Mouse (Mus musculus) midbrain, embryonic 11.5 days (tissue): ENCODE results near the gene Sytl3. TPM values are rescaled to one million over a fixed set of nuclear protein-coding genes. Genes with fewer than 3 reads are reported as not detected.
"Not testable (repeated sequence)": the region's sequence is repeated elsewhere in the genome, so short reads cannot be mapped to it uniquely, and the experiment has no call there.

Experiments used
- ATAC-seq: fragments of 200-750 bp; cut with Nextera tagmentation; 2 replicates; pipeline ENCODE4 v1.8.0; 2017; ENCODE audit warnings: moderate TSS enrichment, moderate library complexity; ENCODE audit not compliant: low FRiP score
- DNase-seq: peaks from one replicate; pipeline ENCODE4 v3.0.0; 2015; ENCODE audit warnings: low spot score; ENCODE audit errors: missing footprints
- H3K27ac ChIP-seq: fragments of 300-500 bp; sonication (generic); 2 replicates; pipeline ENCODE4 v1.5.1; 2014; ENCODE audit warnings: low read depth, low read length
- H3K27me3 ChIP-seq: fragments of 300-500 bp; sonication (generic); 2 replicates; pipeline ENCODE4 v1.6.1; 2014; ENCODE audit warnings: mild to moderate bottlenecking, low read length, moderate library complexity, mixed read lengths; ENCODE audit not compliant: control insufficient read depth, insufficient read depth
- H3K36me3 ChIP-seq: fragments of 300-500 bp; sonication (generic); 2 replicates; pipeline ENCODE4 v1.6.1; 2014; ENCODE audit warnings: mild to moderate bottlenecking, low read length, moderate library complexity, mixed read lengths; ENCODE audit not compliant: control insufficient read depth, insufficient read depth
- H3K4me1 ChIP-seq: fragments of 300-500 bp; sonication (generic); 2 replicates; pipeline ENCODE4 v1.6.1; 2014; ENCODE audit warnings: low read length; ENCODE audit not compliant: control insufficient read depth, insufficient read depth
- H3K4me2 ChIP-seq: fragments of 300-500 bp; sonication (generic); 2 replicates; pipeline ENCODE4 v1.6.1; 2014; ENCODE audit warnings: mild to moderate bottlenecking, moderate library complexity
- H3K4me3 ChIP-seq: fragments of 300-500 bp; sonication (generic); 2 replicates; pipeline ENCODE4 v1.5.1; 2014; ENCODE audit warnings: low read depth, low read length
- H3K9ac ChIP-seq: fragments of 300-500 bp; sonication (generic); 2 replicates; pipeline ENCODE4 v1.6.1; 2014; ENCODE audit warnings: low read length
- H3K9me3 ChIP-seq: fragments of 300-500 bp; sonication (generic); 2 replicates; pipeline ENCODE4 v1.6.1; 2016; ENCODE audit warnings: low read length; ENCODE audit not compliant: control insufficient read depth
- WGBS: fragments of 180-500 bp; shearing (Covaris S2); extraction: QIAGEN DNeasy Blood & Tissue Kit; methylation state at CpG from one replicate; pipeline ENCODE4 v1.1.7; 2014; 5-methylcytosine and 5-hydroxymethylcytosine counted together
- polyA plus RNA-seq: library from polyadenylated mRNA; unstranded; fragments of >200 nt; fragmentation: Nextera tagmentation; extraction: Ambion mirVana; gene quantifications from 2 replicates; pipeline ENCODE4 v1.2.1, GENCODE M21; 2014

Sytl3 gene
- polyA plus RNA-seq, 1 experiment from 2014 or later, result not detected

- H3K9me3 ChIP-seq, DNase-seq, H3K4me3 ChIP-seq, H3K27me3 ChIP-seq, H3K27ac ChIP-seq, ATAC-seq, H3K4me2 ChIP-seq, H3K9ac ChIP-seq, H3K36me3 ChIP-seq, H3K4me1 ChIP-seq: not testable (repeated sequence)
- 90% methylated on average over 14 of the region's 14 CpGs for WGBS
Observed at GRCm38 (mm10) chr17:6640771-6641429, 18.0 kb upstream of the Sytl3 start.

GRCm38 (mm10) chr17:6644210-6644609 is 14.7 kb upstream of the Sytl3 start:
- H3K27me3 ChIP-seq, H3K4me1 ChIP-seq, H3K27ac ChIP-seq, H3K4me2 ChIP-seq, ATAC-seq, H3K9me3 ChIP-seq, H3K36me3 ChIP-seq, H3K9ac ChIP-seq, H3K4me3 ChIP-seq, DNase-seq: not testable (repeated sequence)
- 97% methylated on average over 7 of the region's 9 CpGs for WGBS

- WGBS, result 91% methylated on average over 4 of the region's 4 CpGs
- ATAC-seq, result not testable (repeated sequence)
Observed at GRCm38 (mm10) chr17:6644673-6645072, 14.2 kb upstream of the Sytl3 start.

GRCm38 (mm10) chr17:6645668-6646067 is 13.2 kb upstream of the Sytl3 start:
- H3K27ac ChIP-seq, H3K36me3 ChIP-seq, H3K4me3 ChIP-seq, H3K4me2 ChIP-seq, H3K27me3 ChIP-seq, ATAC-seq, H3K4me1 ChIP-seq, H3K9me3 ChIP-seq, DNase-seq, H3K9ac ChIP-seq: not testable (repeated sequence)
- WGBS, result 90% methylated on average over 3 of the region's 4 CpGs

More at GRCm38 (mm10) chr17:6644673-6645072, 14.2 kb upstream of the Sytl3 start:
- not testable (repeated sequence) for H3K27ac ChIP-seq, DNase-seq, H3K9me3 ChIP-seq, H3K9ac ChIP-seq, H3K4me2 ChIP-seq, H3K4me3 ChIP-seq, H3K4me1 ChIP-seq, H3K36me3 ChIP-seq, H3K27me3 ChIP-seq

- H3K4me1 ChIP-seq, H3K4me3 ChIP-seq, H3K36me3 ChIP-seq, H3K9ac ChIP-seq, DNase-seq, H3K9me3 ChIP-seq, H3K27ac ChIP-seq, H3K4me2 ChIP-seq, H3K27me3 ChIP-seq, ATAC-seq: not testable (repeated sequence)
- whole genome bisulfite sequencing, result 90% methylated on average over 8 of the region's 8 CpGs
Observed at GRCm38 (mm10) chr17:6646841-6647240, 12.1 kb upstream of the Sytl3 start.

- not testable (repeated sequence) for H3K27ac ChIP-seq, ATAC-seq, H3K9ac ChIP-seq, H3K4me1 ChIP-seq, H3K4me3 ChIP-seq, DNase-seq, H3K9me3 ChIP-seq, H3K27me3 ChIP-seq, H3K4me2 ChIP-seq, H3K36me3 ChIP-seq
- WGBS, result 98% methylated on average over 3 of the region's 3 CpGs
Observed at GRCm38 (mm10) chr17:6647452-6647851, 11.4 kb upstream of the Sytl3 start.

- H3K27ac ChIP-seq, H3K9ac ChIP-seq, ATAC-seq, H3K9me3 ChIP-seq, H3K36me3 ChIP-seq, H3K4me3 ChIP-seq, H3K4me2 ChIP-seq, H3K4me1 ChIP-seq, H3K27me3 ChIP-seq: not testable (repeated sequence)
- 87% methylated on average over 6 of the region's 7 CpGs for WGBS
- peak; percentile 6 for DNase-seq
Observed at GRCm38 (mm10) chr17:6650904-6651565, 7.9 kb upstream of the Sytl3 start.

GRCm38 (mm10) chr17:6653341-6653946 is 5.4 kb upstream of the Sytl3 start:
- not testable (repeated sequence) for H3K4me3 ChIP-seq, DNase-seq, H3K9me3 ChIP-seq, ATAC-seq, H3K9ac ChIP-seq, H3K27me3 ChIP-seq, H3K4me1 ChIP-seq, H3K36me3 ChIP-seq, H3K27ac ChIP-seq, H3K4me2 ChIP-seq
- 94% methylated on average over 4 of the region's 5 CpGs for WGBS

- peak overlapping the region; percentile 43 for H3K4me3 ChIP-seq
- peak overlapping the region; percentile 64; the same call in 1 of the 2 replicates for H3K9ac ChIP-seq
- H3K4me2 ChIP-seq, result peak overlapping the region; percentile 44
- H3K9me3 ChIP-seq, H3K4me1 ChIP-seq, H3K27ac ChIP-seq, H3K27me3 ChIP-seq, H3K36me3 ChIP-seq: not testable (repeated sequence)
- WGBS, result under 1% methylated on average over 35 of the region's 36 CpGs
- DNase-seq, result peak; percentile 99
- peak; percentile 91 for ATAC-seq
Observed at GRCm38 (mm10) chr17:6655087-6655511, 3.8 kb upstream of the Sytl3 start.
